Mouse (Mus musculus): ENCODE results near the gene Exoc3l4. TPM values are rescaled to one million over a fixed set of nuclear protein-coding genes. Genes with fewer than 3 reads are reported as not detected.
A peak's percentile ranks its signal among the peaks of the same experiment; 100 is the strongest.

Exoc3l4 gene
- total RNA-seq, 1 experiment from 2014 or later, result 0.79 TPM

DNA sequence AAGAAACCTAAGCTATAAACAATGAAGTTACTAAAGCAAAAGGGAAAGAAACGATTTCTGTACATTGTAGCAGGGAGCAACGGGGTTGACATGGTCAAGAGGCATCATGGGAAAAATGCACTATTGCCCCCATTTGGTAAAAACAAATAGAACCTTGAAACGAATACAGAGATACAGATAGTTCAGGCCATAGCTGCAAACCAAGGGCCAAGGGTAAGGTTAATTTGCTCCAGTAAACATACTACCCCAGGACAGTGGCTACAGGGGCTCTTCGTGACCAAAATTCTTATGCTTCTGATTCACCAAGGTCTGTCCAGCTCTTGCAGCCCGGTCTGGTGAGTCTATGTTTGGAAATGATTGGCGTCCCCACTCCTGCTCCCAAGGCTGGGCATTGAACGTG, 46.8 kb downstream of the Exoc3l4 start:
- no peak for ATAC-seq (replicated peaks in 1 of 2; ENCODE audit: insufficient read depth in 1 of 2, low FRiP score in 2 of 2, low TSS enrichment in 1 of 2, low read depth in 1 of 2, poor library complexity in 2 of 2, severe bottlenecking in 2 of 2)

- no peak for ATAC-seq (replicated peaks in 1 of 2; ENCODE audit: insufficient read depth in 1 of 2, low FRiP score in 2 of 2, low TSS enrichment in 1 of 2, low read depth in 1 of 2, poor library complexity in 2 of 2, severe bottlenecking in 2 of 2)
These were observed 49.6 kb downstream of the Exoc3l4 start for GRCm38 (mm10) chr12:111466369-111466768.

- ATAC-seq (replicated peaks in 1 of 2; ENCODE audit: insufficient read depth in 1 of 2, low FRiP score in 2 of 2, low TSS enrichment in 1 of 2, low read depth in 1 of 2, poor library complexity in 2 of 2, severe bottlenecking in 2 of 2), result no peak
These were observed 51.4 kb downstream of the Exoc3l4 start for GRCm38 (mm10) chr12:111468206-111468605.

GRCm38 (mm10) chr12:111469507-111469906, 52.7 kb downstream of the Exoc3l4 start:
- peak; percentile 76 to 82 for ATAC-seq (replicated peaks in 1 of 2; ENCODE audit: insufficient read depth in 1 of 2, low FRiP score in 2 of 2, low TSS enrichment in 1 of 2, low read depth in 1 of 2, poor library complexity in 2 of 2, severe bottlenecking in 2 of 2)

- no peak for ATAC-seq (replicated peaks in 1 of 2; ENCODE audit: insufficient read depth in 1 of 2, low FRiP score in 2 of 2, low TSS enrichment in 1 of 2, low read depth in 1 of 2, poor library complexity in 2 of 2, severe bottlenecking in 2 of 2)
These were observed 54.3 kb downstream of the Exoc3l4 start for GRCm38 (mm10) chr12:111471119-111471518.

- no peak for ATAC-seq (replicated peaks in 1 of 2; ENCODE audit: insufficient read depth in 1 of 2, low FRiP score in 2 of 2, low TSS enrichment in 1 of 2, low read depth in 1 of 2, poor library complexity in 2 of 2, severe bottlenecking in 2 of 2)
These were observed 54.9 kb downstream of the Exoc3l4 start for GRCm38 (mm10) chr12:111471721-111472120.

DNA sequence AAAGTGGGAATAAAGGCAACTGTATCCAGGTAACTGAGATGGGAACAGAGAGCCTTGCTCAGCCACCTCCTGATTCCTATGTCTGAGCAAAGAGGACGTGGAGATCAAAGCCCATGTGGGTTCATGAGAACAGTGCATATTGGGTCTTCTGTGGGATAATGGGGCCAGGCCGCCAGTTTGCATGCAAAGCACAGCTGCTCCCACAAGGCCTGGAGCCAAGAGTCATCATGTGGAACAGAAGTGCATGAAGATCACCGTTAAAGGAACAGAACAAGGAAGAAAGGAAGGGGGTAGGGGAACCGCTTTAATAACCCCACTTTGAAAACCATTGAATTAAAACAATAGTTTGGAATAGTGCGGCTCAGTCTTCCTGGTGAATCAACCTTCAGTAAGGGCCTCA, 56.1 kb downstream of the Exoc3l4 start:
- no peak for ATAC-seq (replicated peaks in 1 of 2; ENCODE audit: insufficient read depth in 1 of 2, low FRiP score in 2 of 2, low TSS enrichment in 1 of 2, low read depth in 1 of 2, poor library complexity in 2 of 2, severe bottlenecking in 2 of 2)

- no peak for ATAC-seq (replicated peaks in 1 of 2; ENCODE audit: insufficient read depth in 1 of 2, low FRiP score in 2 of 2, low TSS enrichment in 1 of 2, low read depth in 1 of 2, poor library complexity in 2 of 2, severe bottlenecking in 2 of 2)
These were observed 57.6 kb downstream of the Exoc3l4 start for GRCm38 (mm10) chr12:111474384-111474783.

- ATAC-seq (replicated peaks in 1 of 2; ENCODE audit: insufficient read depth in 1 of 2, low FRiP score in 2 of 2, low TSS enrichment in 1 of 2, low read depth in 1 of 2, poor library complexity in 2 of 2, severe bottlenecking in 2 of 2), result no peak
These were observed 58.3 kb downstream of the Exoc3l4 start for GRCm38 (mm10) chr12:111474893-111475643.

- ATAC-seq (replicated peaks in 1 of 2; ENCODE audit: insufficient read depth in 1 of 2, low FRiP score in 2 of 2, low TSS enrichment in 1 of 2, low read depth in 1 of 2, poor library complexity in 2 of 2, severe bottlenecking in 2 of 2), result no peak
These were observed 62.1 kb downstream of the Exoc3l4 start for GRCm38 (mm10) chr12:111478924-111479323.

DNA sequence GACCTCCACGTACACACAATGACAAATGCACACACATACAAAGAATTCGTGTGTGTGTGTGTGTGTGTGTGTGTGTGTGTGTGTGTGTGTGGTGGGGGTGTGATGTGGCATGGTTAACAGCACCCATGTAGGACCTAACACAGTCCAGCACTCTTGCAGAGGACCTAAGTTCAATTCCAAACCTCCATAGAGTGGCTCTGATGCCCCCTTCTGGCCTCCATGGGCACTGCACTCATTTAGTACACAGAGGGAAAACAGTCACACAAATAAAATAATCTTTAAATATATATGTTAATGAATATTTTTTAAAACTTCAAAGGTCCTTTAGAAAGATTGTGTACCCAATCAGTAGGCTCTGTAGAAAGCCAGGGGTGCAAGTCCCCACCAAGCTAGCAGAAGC, 63.1 kb downstream of the Exoc3l4 start:
- no peak; a peak in 2 of 4 replicates for ATAC-seq (replicated peaks in 1 of 2; ENCODE audit: insufficient read depth in 1 of 2, low FRiP score in 2 of 2, low TSS enrichment in 1 of 2, low read depth in 1 of 2, poor library complexity in 2 of 2, severe bottlenecking in 2 of 2)

Other genes starting within 250 kb of the Exoc3l4 start
- not detected in 2 replicates for gene 4930595D18Rik, start 232.5 kb upstream of the Exoc3l4 start, total RNA-seq (2017)
- gene Amn, start 145.9 kb upstream of the Exoc3l4 start, total RNA-seq (2017), result not detected in 2 replicates
- gene Cdc42bpb, start 39.3 kb upstream of the Exoc3l4 start, total RNA-seq (2017), result 7.2 and 8.0 TPM in 2 replicates
- not detected in 2 replicates for gene Lbhd2, start 10.2 kb upstream of the Exoc3l4 start, total RNA-seq (2017)
- gene Tnfaip2, start 25.5 kb downstream of the Exoc3l4 start, total RNA-seq (2017), result 15.1 and 39.1 TPM in 2 replicates
- not detected in 2 replicates for gene Gm266, start 68.8 kb downstream of the Exoc3l4 start, total RNA-seq (2017)
- gene Eif5, start 121.0 kb downstream of the Exoc3l4 start, total RNA-seq (2017), result 352 and 436 TPM in 2 replicates
- gene Mark3, start 157.5 kb downstream of the Exoc3l4 start, total RNA-seq (2017), result 68.9 and 75.9 TPM in 2 replicates